Mouse (Mus musculus): ENCODE results near the gene Pm20d1. TPM values are rescaled to one million over a fixed set of nuclear protein-coding genes. Genes with fewer than 3 reads are reported as not detected.
A peak's percentile ranks its signal among the peaks of the same experiment; 100 is the strongest.

The Pm20d1 gene
- polyA plus RNA-seq, 1 experiment from 2014 or later: 0.19 TPM

DNA sequence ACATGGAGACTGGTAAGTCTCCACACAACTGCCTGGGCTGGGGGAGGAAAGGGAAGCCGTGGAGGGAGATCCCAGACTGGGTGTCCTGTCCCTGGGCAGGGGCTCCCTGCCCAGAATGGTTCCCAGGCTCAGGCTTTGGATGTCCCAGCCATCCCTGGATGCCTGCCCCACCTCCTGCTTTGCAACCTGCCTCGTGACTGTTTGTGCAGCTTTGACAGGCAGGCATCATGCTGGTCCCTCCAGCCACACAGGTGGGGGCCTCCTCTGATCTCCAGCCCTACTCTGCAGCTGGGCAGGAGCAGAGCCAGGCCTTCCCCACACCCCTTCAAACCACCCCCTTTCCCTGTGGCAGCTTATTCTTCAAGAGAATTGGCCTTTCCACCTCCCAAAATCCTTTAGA is 42.1 kb downstream of the Pm20d1 start:
- H3K4me3 ChIP-seq: no peak overlapping the region
- no peaks in the 10 kb centered on the region for H3K4me1 ChIP-seq
- H3K4me2 ChIP-seq (replicated peaks): no peak overlapping the region
- peak; percentile 43; the same call in 1 of the 2 replicates for ATAC-seq (replicated peaks)
- H3K9me3 ChIP-seq: no peaks in the 10 kb centered on the region
- no peak overlapping the region for H3K9ac ChIP-seq (replicated peaks)
- H3K27me3 ChIP-seq: no peaks in the 10 kb centered on the region
- peaks cover 18% of the 10 kb centered on the region for H3K36me3 ChIP-seq
- no peak overlapping the region for H3K27ac ChIP-seq (replicated peaks)
- 51% methylated on average over 2 of the region's 2 CpGs for WGBS

DNA sequence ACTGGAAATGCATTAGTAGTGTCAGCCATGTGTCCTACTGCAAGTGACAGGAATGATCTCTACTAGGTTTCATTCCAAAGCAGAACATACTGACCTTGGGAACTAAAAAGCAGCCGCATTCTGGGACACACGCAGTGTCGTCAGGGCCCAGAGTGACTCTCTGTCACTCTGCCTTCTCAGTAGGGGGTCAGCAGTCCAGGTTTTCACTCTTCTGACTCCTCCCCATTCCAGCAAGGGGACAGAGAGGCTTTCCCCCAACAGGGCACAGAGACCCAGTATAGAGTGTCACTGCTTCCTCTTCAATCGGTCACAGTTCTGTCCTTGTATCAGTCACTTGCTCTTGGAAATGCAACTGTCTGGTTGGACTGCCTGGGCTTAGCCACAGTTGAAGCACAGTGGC is 45.0 kb downstream of the Pm20d1 start:
- WGBS: 75% methylated on average over 4 of the region's 4 CpGs
- H3K27ac ChIP-seq (replicated peaks): no peak overlapping the region
- no peaks in the 10 kb centered on the region for H3K27me3 ChIP-seq
- H3K9ac ChIP-seq (replicated peaks): no peak overlapping the region
- no peaks in the 10 kb centered on the region for H3K4me1 ChIP-seq
- H3K4me2 ChIP-seq (replicated peaks): no peak overlapping the region
- ATAC-seq (replicated peaks): no peak
- H3K9me3 ChIP-seq: no peaks in the 10 kb centered on the region
- H3K36me3 ChIP-seq: peaks cover 22% of the 10 kb centered on the region
- H3K4me3 ChIP-seq: no peak overlapping the region

GRCm38 (mm10) chr1:131843758-131844157 is 46.6 kb downstream of the Pm20d1 start:
- Histone ChIP-seq H3K27ac (replicated peaks) (no peak overlapping the region), H3K36me3 (peaks cover 22% of the 10 kb centered on the region)
- WGBS: 94% methylated on average over 10 of the region's 10 CpGs

DNA sequence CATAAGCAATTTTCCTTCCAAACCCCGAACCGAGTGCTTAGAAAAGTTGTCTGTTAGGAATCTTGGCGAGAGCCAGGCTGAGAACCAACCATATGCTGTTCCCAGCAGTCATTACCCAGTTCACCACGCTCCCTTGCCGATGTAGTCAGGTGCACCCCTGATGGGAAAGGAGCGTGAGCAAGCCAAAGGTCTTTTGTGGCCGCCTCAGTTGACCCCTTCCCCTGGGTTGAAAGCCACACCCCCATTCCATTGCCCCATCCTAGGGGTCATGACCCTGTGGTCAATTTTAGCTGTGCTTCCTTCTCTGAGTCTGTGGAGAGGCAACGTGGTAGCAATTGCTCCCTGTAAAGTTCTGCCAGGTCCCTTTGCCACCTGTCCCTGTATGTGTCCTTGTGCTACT is 47.7 kb downstream of the Pm20d1 start:
- 54% methylated on average over 8 of the region's 8 CpGs for WGBS
- Histone ChIP-seq H3K4me2 (replicated peaks) (no peak overlapping the region), H3K27me3 (no peaks in the 10 kb centered on the region), H3K27ac (replicated peaks) (no peak overlapping the region), H3K9ac (replicated peaks) (no peak overlapping the region), H3K36me3 (peaks cover 22% of the 10 kb centered on the region), H3K4me1 (no peaks in the 10 kb centered on the region), H3K4me3 (no peak overlapping the region), H3K9me3 (no peaks in the 10 kb centered on the region)
- ATAC-seq (replicated peaks): no peak

More at GRCm38 (mm10) chr1:131843758-131844157, 46.6 kb downstream of the Pm20d1 start:
- ATAC-seq (replicated peaks): no peak
- H3K9ac ChIP-seq (replicated peaks): no peak overlapping the region
- H3K4me3 ChIP-seq: no peak overlapping the region
- no peaks in the 10 kb centered on the region for H3K4me1 ChIP-seq
- H3K27me3 ChIP-seq: no peaks in the 10 kb centered on the region
- H3K9me3 ChIP-seq: no peaks in the 10 kb centered on the region
- no peak overlapping the region for H3K4me2 ChIP-seq (replicated peaks)

DNA sequence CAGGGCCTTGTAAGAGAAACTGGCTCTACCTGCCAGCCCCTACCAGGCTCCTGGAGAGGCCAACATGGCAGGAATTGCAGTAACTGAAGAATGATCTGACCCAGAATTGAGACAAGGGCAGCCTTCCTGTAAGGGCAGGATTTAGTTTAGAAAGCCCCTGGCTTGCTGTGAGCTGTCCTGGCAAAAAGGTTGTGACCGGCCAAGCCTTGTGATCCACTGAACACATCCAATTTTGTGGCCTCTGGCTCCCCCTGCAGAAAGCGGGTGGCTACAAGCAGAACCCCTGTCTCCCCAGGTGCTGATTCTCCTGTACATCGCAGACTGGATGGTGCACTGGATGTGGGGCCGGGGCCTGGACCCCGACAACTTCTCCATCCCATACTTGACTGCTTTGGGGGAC is 49.1 kb downstream of the Pm20d1 start:
- Histone ChIP-seq H3K9ac (replicated peaks) (no peak overlapping the region), H3K27ac (replicated peaks) (no peak overlapping the region), H3K4me3 (no peak overlapping the region), H3K27me3 (no peaks in the 10 kb centered on the region), H3K9me3 (no peaks in the 10 kb centered on the region), H3K4me2 (replicated peaks) (no peak overlapping the region), H3K36me3 (peaks cover 22% of the 10 kb centered on the region), H3K4me1 (no peaks in the 10 kb centered on the region)
- 72% methylated on average over 5 of the region's 5 CpGs for WGBS
- 0 out of 2 replicates have a peak, but pooled peaks have one; percentile 29 for ATAC-seq (replicated peaks)

- H3K27me3 ChIP-seq: no peaks in the 10 kb centered on the region
- H3K4me1 ChIP-seq: no peaks in the 10 kb centered on the region
- H3K27ac ChIP-seq (replicated peaks): no peak overlapping the region
- H3K4me2 ChIP-seq (replicated peaks): no peak overlapping the region
- 80% methylated on average over 4 of the region's 4 CpGs for WGBS
- H3K36me3 ChIP-seq: no peaks in the 10 kb centered on the region
- no peak overlapping the region for H3K9ac ChIP-seq (replicated peaks)
- no peaks in the 10 kb centered on the region for H3K9me3 ChIP-seq
- ATAC-seq (replicated peaks): no peak
- no peak overlapping the region for H3K4me3 ChIP-seq
These were observed 64.6 kb downstream of the Pm20d1 start for GRCm38 (mm10) chr1:131861811-131862210.

DNA sequence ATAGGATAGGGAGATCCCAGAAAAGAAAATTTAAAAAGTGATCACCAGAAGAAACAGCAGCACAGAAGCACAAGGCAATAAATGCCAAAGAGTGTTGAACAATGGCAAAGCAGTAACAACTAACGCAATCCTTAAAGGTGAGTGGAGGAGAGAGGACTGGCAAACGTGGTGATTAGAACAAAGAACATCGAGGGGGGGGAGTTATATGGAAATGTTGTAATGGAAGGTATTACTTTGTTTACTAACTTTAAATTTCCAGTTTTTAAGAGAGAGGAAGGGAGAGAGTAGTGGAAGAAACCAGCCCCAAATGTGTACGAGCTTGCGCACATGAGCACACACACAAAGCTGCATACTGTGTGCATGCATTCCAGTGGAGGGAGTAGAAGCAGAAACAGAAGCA is 68.4 kb downstream of the Pm20d1 start:
- Histone ChIP-seq H3K4me1 (peaks cover 6% of the 10 kb centered on the region), H3K9ac (replicated peaks) (no peak overlapping the region), H3K4me3 (no peak overlapping the region), H3K4me2 (replicated peaks) (no peak overlapping the region), H3K9me3 (no peaks in the 10 kb centered on the region), H3K27ac (replicated peaks) (no peak overlapping the region), H3K27me3 (no peaks in the 10 kb centered on the region), H3K36me3 (no peaks in the 10 kb centered on the region)
- WGBS: 82% methylated on average over 5 of the region's 5 CpGs
- ATAC-seq (replicated peaks): no peak

DNA sequence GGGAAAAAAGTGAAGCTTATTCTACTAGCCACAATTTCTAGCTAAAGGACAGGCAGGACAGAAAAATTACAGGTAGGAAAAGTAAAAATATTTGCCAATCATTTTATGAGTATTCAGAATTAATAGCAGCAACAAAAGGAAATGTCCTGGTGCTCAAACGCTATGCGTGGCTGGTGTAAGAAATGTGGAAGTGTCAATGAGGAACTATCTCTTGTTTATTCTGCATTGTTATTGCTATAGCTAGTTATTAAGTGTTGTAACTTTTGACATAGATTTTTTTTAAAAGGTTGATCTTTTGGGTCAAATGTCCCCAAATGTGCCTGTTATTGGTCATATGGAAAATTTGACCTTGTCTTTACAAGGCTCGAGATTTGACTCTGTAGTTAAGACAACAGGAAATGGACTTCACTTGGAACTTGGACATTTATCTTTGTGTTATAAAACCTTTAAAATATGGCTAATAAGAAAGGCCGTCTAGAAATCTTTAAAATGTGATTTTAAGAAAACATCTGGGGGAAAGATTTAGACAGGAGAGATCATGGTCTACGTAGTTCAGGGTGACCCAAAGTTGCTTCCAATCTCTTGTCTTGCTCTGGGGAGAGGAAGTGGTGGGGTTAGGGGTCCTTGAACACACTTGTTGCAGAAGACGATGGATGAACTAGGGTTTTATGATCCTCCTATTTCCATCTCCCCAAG is 69.3 kb downstream of the Pm20d1 start:
- Histone ChIP-seq H3K27me3 (no peaks in the 10 kb centered on the region), H3K4me3 (no peak overlapping the region), H3K9ac (replicated peaks) (no peak overlapping the region), H3K27ac (replicated peaks) (no peak overlapping the region), H3K4me1 (peaks cover 6% of the 10 kb centered on the region), H3K9me3 (no peaks in the 10 kb centered on the region), H3K36me3 (no peaks in the 10 kb centered on the region), H3K4me2 (replicated peaks) (no peak overlapping the region)
- ATAC-seq (replicated peaks): peak; percentile 40; the same call in 1 of the 2 replicates
- 74% methylated on average over 6 of the region's 6 CpGs for WGBS

- peak within 1 kb of the TSS; percentile 63 for H3K4me3 ChIP-seq
- H3K4me2 ChIP-seq (replicated peaks): peak within 1 kb of the TSS; percentile 75
- no peaks in the 10 kb centered on the region for H3K27me3 ChIP-seq
- no peaks in the 10 kb centered on the region for H3K36me3 ChIP-seq
- peak; percentile 99 for ATAC-seq (replicated peaks)
- H3K9ac ChIP-seq (replicated peaks): peak within 1 kb of the TSS; percentile 47
- H3K9me3 ChIP-seq: no peaks in the 10 kb centered on the region
- no peak within 1 kb of the TSS for H3K27ac ChIP-seq (replicated peaks)
- WGBS: 2% methylated on average over 46 of the region's 46 CpGs
- H3K4me1 ChIP-seq: peaks cover 6% of the 10 kb centered on the region
These were observed 70.1 kb downstream of the Pm20d1 start, which contains the start of gene Rab29 for GRCm38 (mm10) chr1:131867093-131867945. Gene Rab29 (plus strand): TSS chr1:131867224.

DNA sequence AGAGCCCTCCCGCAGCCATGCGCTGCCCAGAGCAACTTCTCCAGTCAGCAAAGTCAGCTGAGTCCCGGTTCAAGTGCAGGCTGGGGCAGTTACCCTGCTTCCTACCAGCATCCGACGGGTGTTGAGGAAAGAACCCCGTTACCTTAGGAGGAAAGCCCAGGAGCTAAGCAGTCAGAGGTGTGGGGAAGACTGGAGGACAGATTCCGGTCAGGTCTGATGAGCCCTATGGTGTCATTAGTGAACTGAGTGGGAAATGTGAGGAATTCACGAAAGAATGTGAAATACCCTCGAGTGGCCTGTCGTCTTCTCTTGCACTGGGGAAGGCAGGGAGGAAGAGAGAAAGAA is 70.7 kb downstream of the Pm20d1 start:
- H3K27me3 ChIP-seq: no peaks in the 10 kb centered on the region
- WGBS: 24% methylated on average over 10 of the region's 10 CpGs
- peaks cover 6% of the 10 kb centered on the region for H3K4me1 ChIP-seq
- peak overlapping the region; percentile 47; the same call in 1 of the 2 replicates for H3K9ac ChIP-seq (replicated peaks)
- H3K4me3 ChIP-seq: peak overlapping the region; percentile 63
- no peaks in the 10 kb centered on the region for H3K36me3 ChIP-seq
- no peaks in the 10 kb centered on the region for H3K9me3 ChIP-seq
- peak overlapping the region; percentile 75 for H3K4me2 ChIP-seq (replicated peaks)
- ATAC-seq (replicated peaks): no peak
- H3K27ac ChIP-seq (replicated peaks): no peak overlapping the region

GRCm38 (mm10) chr1:131869561-131869960 is 72.4 kb downstream of the Pm20d1 start:
- H3K27me3 ChIP-seq: no peaks in the 10 kb centered on the region
- no peak overlapping the region for H3K4me2 ChIP-seq (replicated peaks)
- 94% methylated on average over 2 of the region's 2 CpGs for WGBS
- H3K27ac ChIP-seq (replicated peaks): no peak overlapping the region
- no peaks in the 10 kb centered on the region for H3K36me3 ChIP-seq
- peaks cover 6% of the 10 kb centered on the region for H3K4me1 ChIP-seq
- H3K9me3 ChIP-seq: no peaks in the 10 kb centered on the region
- no peak for ATAC-seq (replicated peaks)
- no peak overlapping the region for H3K4me3 ChIP-seq
- no peak overlapping the region for H3K9ac ChIP-seq (replicated peaks)
